Comparison of ENCODE assay signal across 31 mouse cellular contexts in the genomic region with DNA sequence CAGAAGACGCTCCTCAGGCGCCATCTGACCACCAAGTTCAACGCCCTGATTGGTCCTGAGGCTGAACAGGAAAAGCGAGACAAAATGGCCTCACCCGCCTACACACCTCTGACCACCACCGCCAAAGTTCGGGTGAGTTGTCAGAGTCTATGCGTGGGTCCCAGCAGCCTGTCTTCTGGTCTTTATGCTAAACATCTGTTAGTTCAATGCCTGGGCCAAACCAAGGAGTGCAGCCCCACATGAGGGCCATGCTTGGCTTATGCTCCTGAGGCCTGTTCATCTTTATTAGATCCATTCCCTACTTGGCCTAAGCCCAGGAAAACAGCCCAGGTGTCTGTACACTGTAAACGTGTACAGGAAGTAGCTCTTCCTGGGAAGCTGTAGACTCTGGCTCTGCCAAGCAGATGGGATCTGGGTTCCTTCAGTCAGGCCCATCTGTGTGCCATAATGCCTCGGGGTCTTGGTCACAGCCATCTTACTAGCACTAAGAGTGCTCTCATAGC. TPM values are rescaled to one million over a fixed set of nuclear protein-coding genes. Genes with fewer than 3 reads are reported as not detected.
"Had no signal": no experiment of that assay in that cellular context is flagged by ENCODE, and none has a peak within 500 bp of the region (broad histone marks: within the 10 kb centered on the region; RNA-seq: fewer than 3 reads in every experiment).

No protein-coding gene starts in this region.

- H3K9me3 ChIP-seq: kidney, embryonic 15.5 days; liver, embryonic 13.5 days had no signal

- H3K27ac ChIP-seq: kidney, embryonic 15.5 days; left cerebral cortex, adult 2 months; liver, embryonic 13.5 days had no signal

- DNase-seq: kidney, adult 8-10 months; kidney, postnatal 10 days; kidney, postnatal 36 days; layer of hippocampus, postnatal 36 days; left cerebral cortex, postnatal 4 days; liver, embryonic 13.5 days; lung, adult 2 months; lung, postnatal 14 days; lung, postnatal 4 days; midbrain, embryonic 14.5 days; thymus, postnatal 36 days had no signal

- H3K4me3 ChIP-seq: kidney, embryonic 15.5 days; left cerebral cortex, adult 2 months; liver, embryonic 13.5 days had no signal

- H3K4me2 ChIP-seq: kidney, embryonic 15.5 days; liver, embryonic 13.5 days; midbrain, embryonic 11.5 days had no signal

- H3K4me1 ChIP-seq: kidney, embryonic 15.5 days; liver, embryonic 13.5 days had no signal

- H3K9ac ChIP-seq: kidney, embryonic 15.5 days; liver, embryonic 13.5 days had no signal

- H3K27me3 ChIP-seq: kidney, embryonic 15.5 days; liver, embryonic 13.5 days had no signal

RNA-seq across cellular contexts. Expression of a gene that starts 14.8 kb away (rescaled TPM):
- total RNA-seq: layer of hippocampus, postnatal 36 days; left cerebral cortex, adult 2 months; left cerebral cortex, postnatal 14 days; left cerebral cortex, postnatal 4 days; liver, adult 2 months; megakaryocyte progenitor cell, adult 5-6 weeks; megakaryocyte-erythroid progenitor cell, adult 5-6 weeks; midbrain, postnatal 0 days had no signal
- polyA plus RNA-seq: kidney, embryonic 15.5 days; lung, adult 2 months; midbrain, embryonic 14.5 days; neural tube, embryonic 11.5 days; small intestine, adult 2 months; urinary bladder, adult 2 months had no signal

RNA-seq across cellular contexts. Expression of a gene that starts 58.0 kb away (rescaled TPM):
- total RNA-seq: layer of hippocampus, adult 8-10 months; layer of hippocampus, postnatal 10 days; layer of hippocampus, postnatal 36 days; left cerebral cortex, adult 2 months; left cerebral cortex, postnatal 14 days; left cerebral cortex, postnatal 4 days; liver, adult 2 months; megakaryocyte progenitor cell, adult 5-6 weeks; megakaryocyte-erythroid progenitor cell, adult 5-6 weeks; midbrain, postnatal 0 days had no signal
- polyA plus RNA-seq: kidney, embryonic 15.5 days; liver, adult 2 months; liver, embryonic 13.5 days; liver, embryonic 16.5 days; lung, adult 2 months; lung, embryonic 16.5 days; midbrain, embryonic 11.5 days; midbrain, embryonic 14.5 days; midbrain, postnatal 0 days; neural tube, embryonic 11.5 days; neural tube, embryonic 14.5 days; small intestine, adult 2 months; spleen, adult 2 months; stomach, embryonic 16.5 days; testis, adult 2 months; thymus, postnatal 0 days; urinary bladder, adult 2 months had no signal
